Mouse (Mus musculus): ENCODE measurements around the gene Kcnq5. TPM values are rescaled to one million over a fixed set of nuclear protein-coding genes. Genes with fewer than 3 reads are reported as not detected.

Kcnq5 gene
- polyA plus RNA-seq, 1 experiment from 2014 or later, result 1.5 TPM

GRCm38 (mm10) chr1:21499815-21500534, 461.8 kb downstream of the Kcnq5 start:
- no peaks in the 10 kb centered on the region for H3K27me3 ChIP-seq (ENCODE audit: control insufficient read depth, insufficient read depth, low read length)
- ATAC-seq (ENCODE audit: insufficient read depth, low FRiP score), result no peak
- no peak overlapping the region for H3K9ac ChIP-seq (ENCODE audit: low read length)
- 16% methylated on average over 10 of the region's 10 CpGs for WGBS
- peaks cover 4% of the 10 kb centered on the region; the same call in 1 of the 2 replicates for H3K4me1 ChIP-seq (ENCODE audit: control insufficient read depth, insufficient read depth, low read length)
- no peak overlapping the region for H3K4me3 ChIP-seq (replicated peaks; ENCODE audit: low read length)
- H3K27ac ChIP-seq (ENCODE audit: low read length), result no peak overlapping the region
- no peaks in the 10 kb centered on the region for H3K9me3 ChIP-seq (replicated peaks; ENCODE audit: control insufficient read depth, low read length)
- H3K4me2 ChIP-seq (ENCODE audit: low read depth, low read length), result no peak overlapping the region
- H3K36me3 ChIP-seq (ENCODE audit: control insufficient read depth, insufficient read depth, low read length), result no peaks in the 10 kb centered on the region

GRCm38 (mm10) chr1:21496307-21496706, 465.4 kb downstream of the Kcnq5 start:
- Histone ChIP-seq H3K4me2 (ENCODE audit: low read depth, low read length) (no peak overlapping the region), H3K27me3 (ENCODE audit: control insufficient read depth, insufficient read depth, low read length) (no peaks in the 10 kb centered on the region), H3K9me3 (replicated peaks; ENCODE audit: control insufficient read depth, low read length) (no peaks in the 10 kb centered on the region), H3K9ac (ENCODE audit: low read length) (no peak overlapping the region), H3K36me3 (ENCODE audit: control insufficient read depth, insufficient read depth, low read length) (no peaks in the 10 kb centered on the region), H3K4me1 (ENCODE audit: control insufficient read depth, insufficient read depth, low read length) (peaks cover 4% of the 10 kb centered on the region; the same call in 1 of the 2 replicates), H3K27ac (ENCODE audit: low read length) (no peak overlapping the region), H3K4me3 (replicated peaks; ENCODE audit: low read length) (no peak overlapping the region)
- 86% methylated on average over 3 of the region's 3 CpGs for WGBS
- no peak for ATAC-seq (ENCODE audit: insufficient read depth, low FRiP score)

GRCm38 (mm10) chr1:21488645-21489044, 473.1 kb downstream of the Kcnq5 start:
- 86% methylated on average over 3 of the region's 3 CpGs for WGBS
- H3K4me3 ChIP-seq (replicated peaks; ENCODE audit: low read length), result no peak overlapping the region
- H3K27me3 ChIP-seq (ENCODE audit: control insufficient read depth, insufficient read depth, low read length), result no peaks in the 10 kb centered on the region
- H3K9me3 ChIP-seq (replicated peaks; ENCODE audit: control insufficient read depth, low read length), result no peaks in the 10 kb centered on the region
- peaks cover 3% of the 10 kb centered on the region; the same call in 1 of the 2 replicates for H3K4me1 ChIP-seq (ENCODE audit: control insufficient read depth, insufficient read depth, low read length)
- no peaks in the 10 kb centered on the region for H3K36me3 ChIP-seq (ENCODE audit: control insufficient read depth, insufficient read depth, low read length)
- no peak overlapping the region for H3K9ac ChIP-seq (ENCODE audit: low read length)
- no peak for ATAC-seq (ENCODE audit: insufficient read depth, low FRiP score)
- H3K27ac ChIP-seq (ENCODE audit: low read length), result no peak overlapping the region
- no peak overlapping the region for H3K4me2 ChIP-seq (ENCODE audit: low read depth, low read length)

- 46% methylated on average over 5 of the region's 5 CpGs for WGBS
- H3K4me2 ChIP-seq (ENCODE audit: low read depth, low read length), result no peak overlapping the region
- no peak overlapping the region for H3K9ac ChIP-seq (ENCODE audit: low read length)
- ATAC-seq (ENCODE audit: insufficient read depth, low FRiP score), result no peak
- no peaks in the 10 kb centered on the region for H3K27me3 ChIP-seq (ENCODE audit: control insufficient read depth, insufficient read depth, low read length)
- no peaks in the 10 kb centered on the region for H3K9me3 ChIP-seq (replicated peaks; ENCODE audit: control insufficient read depth, low read length)
- no peaks in the 10 kb centered on the region for H3K36me3 ChIP-seq (ENCODE audit: control insufficient read depth, insufficient read depth, low read length)
- peaks cover 3% of the 10 kb centered on the region; the same call in 1 of the 2 replicates for H3K4me1 ChIP-seq (ENCODE audit: control insufficient read depth, insufficient read depth, low read length)
- H3K4me3 ChIP-seq (replicated peaks; ENCODE audit: low read length), result no peak overlapping the region
- H3K27ac ChIP-seq (ENCODE audit: low read length), result no peak overlapping the region
Measured at GRCm38 (mm10) chr1:21486266-21486665, 475.5 kb downstream of the Kcnq5 start.

GRCm38 (mm10) chr1:21469311-21469710, 492.4 kb downstream of the Kcnq5 start:
- no peaks in the 10 kb centered on the region for H3K36me3 ChIP-seq (ENCODE audit: control insufficient read depth, insufficient read depth, low read length)
- WGBS, result 82% methylated on average over 6 of the region's 6 CpGs
- H3K4me3 ChIP-seq (replicated peaks; ENCODE audit: low read length), result no peak overlapping the region
- no peak overlapping the region for H3K4me2 ChIP-seq (ENCODE audit: low read depth, low read length)
- ATAC-seq (ENCODE audit: insufficient read depth, low FRiP score), result no peak
- H3K27ac ChIP-seq (ENCODE audit: low read length), result no peak overlapping the region
- no peaks in the 10 kb centered on the region for H3K27me3 ChIP-seq (ENCODE audit: control insufficient read depth, insufficient read depth, low read length)
- no peak overlapping the region for H3K9ac ChIP-seq (ENCODE audit: low read length)
- no peaks in the 10 kb centered on the region for H3K9me3 ChIP-seq (replicated peaks; ENCODE audit: control insufficient read depth, low read length)
- peaks cover 3% of the 10 kb centered on the region; the same call in 1 of the 2 replicates for H3K4me1 ChIP-seq (ENCODE audit: control insufficient read depth, insufficient read depth, low read length)

- Histone ChIP-seq H3K27ac (ENCODE audit: low read length) (no peak overlapping the region), H3K9me3 (replicated peaks; ENCODE audit: control insufficient read depth, low read length) (no peaks in the 10 kb centered on the region), H3K27me3 (ENCODE audit: control insufficient read depth, insufficient read depth, low read length) (no peaks in the 10 kb centered on the region), H3K9ac (ENCODE audit: low read length) (no peak overlapping the region), H3K36me3 (ENCODE audit: control insufficient read depth, insufficient read depth, low read length) (no peaks in the 10 kb centered on the region), H3K4me3 (replicated peaks; ENCODE audit: low read length) (no peak overlapping the region), H3K4me1 (ENCODE audit: control insufficient read depth, insufficient read depth, low read length) (peaks cover 7% of the 10 kb centered on the region), H3K4me2 (ENCODE audit: low read depth, low read length) (no peak overlapping the region)
- ATAC-seq (ENCODE audit: insufficient read depth, low FRiP score), result no peak
- 82% methylated on average over 4 of the region's 4 CpGs for WGBS
Measured at GRCm38 (mm10) chr1:21466431-21466830, 495.3 kb downstream of the Kcnq5 start.

- no peak for ATAC-seq (ENCODE audit: insufficient read depth, low FRiP score)
- Histone ChIP-seq H3K27ac (ENCODE audit: low read length) (no peak overlapping the region), H3K9ac (ENCODE audit: low read length) (no peak overlapping the region), H3K36me3 (ENCODE audit: control insufficient read depth, insufficient read depth, low read length) (no peaks in the 10 kb centered on the region), H3K4me3 (replicated peaks; ENCODE audit: low read length) (no peak overlapping the region), H3K4me1 (ENCODE audit: control insufficient read depth, insufficient read depth, low read length) (peaks cover 6% of the 10 kb centered on the region), H3K27me3 (ENCODE audit: control insufficient read depth, insufficient read depth, low read length) (no peaks in the 10 kb centered on the region), H3K9me3 (replicated peaks; ENCODE audit: control insufficient read depth, low read length) (no peaks in the 10 kb centered on the region), H3K4me2 (ENCODE audit: low read depth, low read length) (no peak overlapping the region)
- WGBS, result 68% methylated on average over 18 of the region's 18 CpGs
Measured at GRCm38 (mm10) chr1:21460941-21461689, 500.6 kb downstream of the Kcnq5 start.

- no peaks in the 10 kb centered on the region for H3K9me3 ChIP-seq (replicated peaks; ENCODE audit: control insufficient read depth, low read length)
- ATAC-seq (ENCODE audit: insufficient read depth, low FRiP score), result no peak
- H3K27me3 ChIP-seq (ENCODE audit: control insufficient read depth, insufficient read depth, low read length), result no peaks in the 10 kb centered on the region
- WGBS, result 70% methylated on average over 8 of the region's 8 CpGs
- H3K4me2 ChIP-seq (ENCODE audit: low read depth, low read length), result no peak overlapping the region
- no peaks in the 10 kb centered on the region for H3K36me3 ChIP-seq (ENCODE audit: control insufficient read depth, insufficient read depth, low read length)
- H3K4me1 ChIP-seq (ENCODE audit: control insufficient read depth, insufficient read depth, low read length), result peaks cover 6% of the 10 kb centered on the region
- no peak overlapping the region for H3K9ac ChIP-seq (ENCODE audit: low read length)
- no peak overlapping the region for H3K27ac ChIP-seq (ENCODE audit: low read length)
- no peak overlapping the region for H3K4me3 ChIP-seq (replicated peaks; ENCODE audit: low read length)
Measured at GRCm38 (mm10) chr1:21458581-21458980, 503.2 kb downstream of the Kcnq5 start.

GRCm38 (mm10) chr1:21455971-21456370, 505.8 kb downstream of the Kcnq5 start:
- Histone ChIP-seq H3K9me3 (replicated peaks; ENCODE audit: control insufficient read depth, low read length) (no peaks in the 10 kb centered on the region), H3K4me1 (ENCODE audit: control insufficient read depth, insufficient read depth, low read length) (no peaks in the 10 kb centered on the region; the same call in 1 of the 2 replicates), H3K9ac (ENCODE audit: low read length) (no peak overlapping the region), H3K36me3 (ENCODE audit: control insufficient read depth, insufficient read depth, low read length) (no peaks in the 10 kb centered on the region), H3K27me3 (ENCODE audit: control insufficient read depth, insufficient read depth, low read length) (no peaks in the 10 kb centered on the region), H3K27ac (ENCODE audit: low read length) (no peak overlapping the region), H3K4me2 (ENCODE audit: low read depth, low read length) (no peak overlapping the region), H3K4me3 (replicated peaks; ENCODE audit: low read length) (no peak overlapping the region)
- ATAC-seq (ENCODE audit: insufficient read depth, low FRiP score), result no peak
- 86% methylated on average over 5 of the region's 5 CpGs for WGBS

Measured in stomach, embryonic 16.5 days (tissue).